Mouse (Mus musculus) ES-Bruce4 (cell line): ENCODE data around the gene Hsf2bp.

ENCODE experiments used
- CTCF ChIP-seq: IDR thresholded peaks from one replicate; pipeline ENCODE4 v1.8.1; 2011; ENCODE audit warnings: low read depth, low read length
- POLR2A ChIP-seq: IDR thresholded peaks from one replicate; pipeline ENCODE4 v1.8.1; 2011; ENCODE audit warnings: low read length; ENCODE audit not compliant: insufficient read depth

DNA sequence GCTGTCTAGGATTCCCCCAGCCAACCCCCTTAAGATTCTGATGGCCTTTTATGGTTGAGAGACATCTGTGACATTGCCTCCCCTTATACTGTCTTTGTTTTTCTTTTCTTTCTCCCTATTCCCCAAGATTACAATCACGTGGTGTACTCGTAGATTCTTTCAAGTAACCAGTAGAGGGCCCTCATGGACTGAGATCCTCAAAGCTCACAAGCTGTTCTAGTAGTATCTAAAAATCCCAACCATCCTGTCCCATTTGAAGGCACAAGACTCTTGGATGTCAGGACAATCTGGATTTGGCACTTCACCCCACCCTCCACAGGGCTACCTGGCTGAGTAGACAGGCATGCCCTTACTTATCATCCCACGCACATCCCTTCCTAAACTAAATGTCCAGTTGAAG, 8.5 kb downstream of the Hsf2bp start:
- TF ChIP-seq POLR2A (no peak), CTCF (no peak)
